43 mouse cellular contexts compared by ENCODE assay signal in genomic region chr4:43833752-43834151, GRCm38 (mm10). TPM values are rescaled to one million over a fixed set of nuclear protein-coding genes. Genes with fewer than 3 reads are reported as not detected.
"Had no signal": no experiment of that assay in that cellular context is flagged by ENCODE, and none has a peak within 500 bp of the region (broad histone marks: within the 10 kb centered on the region; RNA-seq: fewer than 3 reads in every experiment).

No protein-coding gene starts in this region.

- DNase-seq: gastrocnemius, postnatal 14 days; heart, adult 2 months; heart, postnatal 10 days; heart, postnatal 4 days; kidney, adult 18-20 months; kidney, adult 9 months; kidney, postnatal 14 days; kidney, postnatal 36 days; layer of hippocampus, adult 9-11 months; layer of hippocampus, postnatal 36 days; left cerebral cortex, postnatal 4 days had no signal

- ATAC-seq: hindbrain, embryonic 16.5 days; inflammation-experienced regulatory T-cells, adult 6 months; intestine, embryonic 15.5 days; intestine, postnatal 0 days; liver, embryonic 12.5 days had no signal

- H3K9me3 ChIP-seq: heart, embryonic 10.5 days; heart, embryonic 12.5 days; hindbrain, embryonic 10.5 days; hindbrain, embryonic 12.5 days; intestine, embryonic 15.5 days; kidney, embryonic 15.5 days; limb, embryonic 13.5 days; limb, embryonic 15.5 days; liver, embryonic 12.5 days had no signal

- H3K9ac ChIP-seq: heart, embryonic 12.5 days; hindbrain, embryonic 12.5 days; hindbrain, embryonic 14.5 days; intestine, embryonic 15.5 days; kidney, embryonic 15.5 days; limb, embryonic 13.5 days; limb, embryonic 15.5 days; liver, embryonic 12.5 days; liver, embryonic 14.5 days had no signal

- H3K4me1 ChIP-seq: hindbrain, embryonic 10.5 days; hindbrain, embryonic 12.5 days; intestine, embryonic 15.5 days; kidney, embryonic 15.5 days; limb, embryonic 13.5 days; limb, embryonic 15.5 days; liver, embryonic 12.5 days had no signal

- H3K4me2 ChIP-seq: heart, embryonic 12.5 days; hindbrain, embryonic 12.5 days; hindbrain, embryonic 14.5 days; intestine, embryonic 15.5 days; kidney, embryonic 15.5 days; limb, embryonic 13.5 days; limb, embryonic 15.5 days; liver, embryonic 12.5 days had no signal

- H3K27ac ChIP-seq: heart, adult 2 months; heart, embryonic 10.5 days; hindbrain, embryonic 10.5 days; hindbrain, embryonic 12.5 days; hindbrain, embryonic 14.5 days; intestine, embryonic 15.5 days; kidney, embryonic 15.5 days; kidney, postnatal 0 days; limb, embryonic 13.5 days; limb, embryonic 15.5 days; liver, embryonic 12.5 days; liver, embryonic 14.5 days had no signal

- H3K4me3 ChIP-seq: heart, adult 2 months; heart, embryonic 10.5 days; heart, embryonic 12.5 days; hindbrain, embryonic 10.5 days; hindbrain, embryonic 12.5 days; intestine, embryonic 15.5 days; kidney, embryonic 15.5 days; limb, embryonic 13.5 days; limb, embryonic 15.5 days; liver, embryonic 12.5 days had no signal

- H3K27me3 ChIP-seq: heart, embryonic 12.5 days; hindbrain, embryonic 12.5 days; intestine, embryonic 15.5 days; kidney, embryonic 15.5 days; limb, embryonic 13.5 days; limb, embryonic 15.5 days; liver, embryonic 12.5 days had no signal

- H3K36me3 ChIP-seq: heart, embryonic 10.5 days; heart, embryonic 12.5 days; hindbrain, embryonic 10.5 days; hindbrain, embryonic 12.5 days; intestine, embryonic 15.5 days; kidney, embryonic 15.5 days; limb, embryonic 13.5 days; limb, embryonic 15.5 days; liver, embryonic 12.5 days had no signal

RNA-seq across cellular contexts. Expression of gene Olfr157, which starts 6.2 kb away (rescaled TPM):
- total RNA-seq: gastrocnemius, adult 18-20 months; gastrocnemius, adult 8-10 months; gastrocnemius, postnatal 14 days; gastrocnemius, postnatal 4 days; granulocyte monocyte progenitor cell, adult 5-6 weeks; heart, adult 2 months; heart, postnatal 10 days; heart, postnatal 25 days; heart, postnatal 4 days; layer of hippocampus, adult 18-20 months; layer of hippocampus, adult 8-10 months; layer of hippocampus, postnatal 14 days; layer of hippocampus, postnatal 36 days; left cerebral cortex, adult 18-20 months; left cerebral cortex, adult 8-10 months; left cerebral cortex, postnatal 10 days; left cerebral cortex, postnatal 25 days; left cerebral cortex, postnatal 4 days; liver, adult 2 months had no signal
- polyA plus RNA-seq: heart, adult 2 months; heart, embryonic 10.5 days; heart, embryonic 12.5 days; heart, embryonic 14.5 days; heart, embryonic 16.5 days; hindbrain, embryonic 10.5 days; hindbrain, embryonic 12.5 days; hindbrain, embryonic 16.5 days; intestine, embryonic 15.5 days; intestine, postnatal 0 days; kidney, embryonic 15.5 days; limb, embryonic 11.5 days; limb, embryonic 13.5 days; limb, embryonic 15.5 days; liver, adult 2 months; liver, embryonic 12.5 days; liver, embryonic 14.5 days had no signal

RNA-seq across cellular contexts. Expression of gene Olfr156, which starts 10.1 kb away (rescaled TPM):
- total RNA-seq: gastrocnemius, adult 18-20 months; gastrocnemius, adult 8-10 months; gastrocnemius, postnatal 14 days; gastrocnemius, postnatal 4 days; granulocyte monocyte progenitor cell, adult 5-6 weeks; heart, adult 2 months; heart, postnatal 10 days; heart, postnatal 25 days; heart, postnatal 4 days; layer of hippocampus, adult 18-20 months; layer of hippocampus, adult 8-10 months; layer of hippocampus, postnatal 14 days; layer of hippocampus, postnatal 36 days; left cerebral cortex, adult 18-20 months; left cerebral cortex, adult 8-10 months; left cerebral cortex, postnatal 10 days; left cerebral cortex, postnatal 25 days; left cerebral cortex, postnatal 4 days; liver, adult 2 months had no signal
- polyA plus RNA-seq: heart, adult 2 months; heart, embryonic 10.5 days; heart, embryonic 12.5 days; heart, embryonic 14.5 days; heart, embryonic 16.5 days; hindbrain, embryonic 10.5 days; hindbrain, embryonic 12.5 days; hindbrain, embryonic 14.5 days; hindbrain, embryonic 16.5 days; inflammation-experienced regulatory T-cells, adult 6 months; intestine, embryonic 15.5 days; intestine, postnatal 0 days; kidney, embryonic 15.5 days; kidney, postnatal 0 days; large intestine, adult 2 months; limb, embryonic 15.5 days; liver, adult 2 months; liver, embryonic 12.5 days; liver, embryonic 14.5 days had no signal

RNA-seq across cellular contexts. Expression of gene Olfr155, which starts 17.6 kb away (rescaled TPM):
- total RNA-seq: gastrocnemius, adult 18-20 months; gastrocnemius, adult 8-10 months; gastrocnemius, postnatal 14 days; gastrocnemius, postnatal 4 days; granulocyte monocyte progenitor cell, adult 5-6 weeks; heart, adult 2 months; heart, postnatal 10 days; heart, postnatal 25 days; heart, postnatal 4 days; layer of hippocampus, adult 18-20 months; layer of hippocampus, adult 8-10 months; layer of hippocampus, postnatal 14 days; layer of hippocampus, postnatal 36 days; left cerebral cortex, adult 18-20 months; left cerebral cortex, adult 8-10 months; left cerebral cortex, postnatal 10 days; left cerebral cortex, postnatal 25 days; left cerebral cortex, postnatal 4 days; liver, adult 2 months had no signal
- polyA plus RNA-seq: heart, adult 2 months; heart, embryonic 10.5 days; heart, embryonic 12.5 days; heart, embryonic 14.5 days; heart, embryonic 16.5 days; hindbrain, embryonic 10.5 days; hindbrain, embryonic 12.5 days; hindbrain, embryonic 14.5 days; hindbrain, embryonic 16.5 days; inflammation-experienced regulatory T-cells, adult 6 months; intestine, embryonic 15.5 days; intestine, postnatal 0 days; kidney, embryonic 15.5 days; kidney, postnatal 0 days; large intestine, adult 2 months; limb, embryonic 11.5 days; limb, embryonic 13.5 days; limb, embryonic 15.5 days; liver, adult 2 months; liver, embryonic 12.5 days; liver, embryonic 14.5 days had no signal
